Mouse (Mus musculus): ENCODE data around the gene Thra.

Thra gene

GRCm38 (mm10) chr11:98745932-98746853 lies 5.8 kb downstream of the Thra start:
- DNase-seq (ENCODE audit: low read depth) = no peak

DNA sequence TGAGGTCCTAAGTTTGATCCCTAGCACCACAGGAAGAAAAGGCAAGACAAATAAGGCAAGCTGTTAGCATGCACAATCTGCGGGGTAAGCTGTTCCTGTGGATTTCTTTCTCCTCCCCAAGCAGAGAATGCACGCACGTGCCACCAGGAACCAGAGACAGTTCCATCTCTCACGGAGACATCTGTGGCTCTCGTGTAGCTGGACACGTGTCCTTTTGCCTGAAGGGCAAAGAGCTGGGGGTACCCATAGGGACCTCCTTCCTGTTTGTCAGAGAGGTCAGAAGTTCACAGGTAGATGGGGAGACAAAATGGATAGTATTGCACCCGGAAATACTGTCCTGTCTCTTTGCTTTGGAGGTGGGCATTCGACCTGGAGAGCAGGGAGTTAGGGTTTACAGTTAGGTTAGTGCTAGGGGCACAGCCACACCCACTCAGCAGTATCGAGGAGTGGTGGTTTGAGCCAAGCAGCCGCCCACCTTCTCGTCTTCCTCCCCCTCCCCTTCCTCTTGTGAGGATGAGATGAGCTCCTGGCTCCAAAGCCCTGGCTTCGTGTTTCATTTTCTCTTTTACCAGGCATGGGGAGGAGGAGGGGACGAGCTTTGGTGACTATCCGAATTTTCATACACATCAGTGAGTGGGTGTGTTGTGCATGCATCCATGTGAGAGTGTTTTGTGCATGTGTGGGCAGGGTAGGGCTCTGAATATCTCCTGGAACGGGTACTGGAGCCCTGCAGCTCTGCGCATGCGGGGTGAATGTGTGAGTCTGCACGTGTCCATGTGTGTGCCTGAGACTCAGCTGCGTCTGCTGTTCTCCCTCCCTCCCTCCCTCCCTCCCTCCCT lies 6.6 kb downstream of the Thra start:
- DNase-seq (ENCODE audit: low read depth) = peak; percentile 76

GRCm38 (mm10) chr11:98747804-98748505 lies 7.5 kb downstream of the Thra start:
- no peak for DNase-seq (ENCODE audit: low read depth)

GRCm38 (mm10) chr11:98748506-98749416 lies 8.3 kb downstream of the Thra start:
- DNase-seq (ENCODE audit: low read depth) = no peak

- DNase-seq (ENCODE audit: low read depth) = no peak
Observed at GRCm38 (mm10) chr11:98749716-98750115, 9.3 kb downstream of the Thra start.

DNA sequence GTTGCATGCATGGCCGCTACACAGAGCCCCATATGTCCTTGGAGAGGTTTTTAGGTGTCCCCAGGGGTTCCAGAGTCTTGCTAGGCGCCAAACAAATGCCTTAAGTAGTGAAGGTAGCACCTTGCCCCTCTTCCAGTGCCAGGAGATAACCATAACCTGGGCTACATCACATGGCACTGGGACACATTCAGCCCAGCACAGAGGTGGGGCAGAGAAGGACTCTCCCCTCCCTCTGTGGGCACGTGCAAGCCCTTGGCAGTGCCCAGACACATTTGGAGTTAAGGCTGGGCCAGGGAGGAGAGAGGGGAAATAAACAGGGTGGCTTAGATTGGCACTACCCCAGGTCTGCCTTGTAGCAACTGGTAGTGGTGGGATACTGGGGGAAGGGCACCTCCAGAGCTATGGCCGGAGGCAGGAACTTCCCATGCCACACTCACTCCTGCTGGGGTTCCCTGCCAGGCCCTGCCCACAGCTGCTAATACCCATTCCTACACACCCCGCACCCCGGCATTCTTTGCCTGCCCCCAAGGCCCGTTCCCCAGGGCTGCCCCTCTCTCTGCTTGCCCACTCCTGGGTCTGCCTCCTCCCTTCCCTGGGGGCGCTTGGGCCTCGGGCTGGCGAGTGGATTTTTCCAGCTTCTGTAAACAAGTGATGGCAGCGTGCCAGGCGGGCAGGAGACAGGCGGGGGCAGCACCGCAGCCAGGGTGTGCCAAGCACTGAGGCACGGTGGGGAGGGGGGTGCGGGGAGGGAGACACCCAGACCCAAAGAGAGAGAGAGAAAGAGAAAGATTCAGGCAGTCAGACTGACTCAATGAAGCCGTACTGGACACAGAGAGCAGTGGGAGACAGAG lies 10.1 kb downstream of the Thra start:
- DNase-seq (ENCODE audit: low read depth) = no peak

- DNase-seq (ENCODE audit: low read depth) = no peak
Observed at GRCm38 (mm10) chr11:98751221-98751782, 10.9 kb downstream of the Thra start.

DNA sequence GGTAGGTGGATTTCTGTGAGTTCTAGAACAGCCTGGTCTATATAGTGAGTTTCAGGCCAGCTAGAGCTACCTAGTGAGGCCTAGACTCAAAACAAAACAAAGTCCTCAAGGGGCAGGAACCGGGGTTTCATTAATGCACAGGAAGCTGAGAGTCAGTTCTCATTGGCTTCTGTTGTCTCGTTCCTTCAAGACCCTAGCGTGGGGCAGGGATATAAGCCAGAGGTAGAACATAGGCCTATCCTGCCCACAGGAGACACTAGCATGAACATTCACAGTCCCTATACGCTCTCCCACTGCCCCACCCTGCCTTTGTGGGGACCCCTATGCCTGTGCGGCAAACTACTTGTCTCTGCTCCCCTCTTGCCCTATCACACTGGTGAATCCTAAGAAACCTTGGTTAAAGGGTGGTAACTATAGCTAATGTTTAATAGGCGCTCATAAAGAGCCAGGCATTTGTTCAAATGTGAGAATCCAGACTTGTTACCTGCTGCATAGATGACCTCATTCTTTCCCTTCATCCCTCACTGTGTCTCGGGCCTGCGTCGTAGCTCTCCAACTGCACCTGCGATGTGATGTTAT lies 12.2 kb downstream of the Thra start:
- DNase-seq (ENCODE audit: low read depth) = no peak

DNA sequence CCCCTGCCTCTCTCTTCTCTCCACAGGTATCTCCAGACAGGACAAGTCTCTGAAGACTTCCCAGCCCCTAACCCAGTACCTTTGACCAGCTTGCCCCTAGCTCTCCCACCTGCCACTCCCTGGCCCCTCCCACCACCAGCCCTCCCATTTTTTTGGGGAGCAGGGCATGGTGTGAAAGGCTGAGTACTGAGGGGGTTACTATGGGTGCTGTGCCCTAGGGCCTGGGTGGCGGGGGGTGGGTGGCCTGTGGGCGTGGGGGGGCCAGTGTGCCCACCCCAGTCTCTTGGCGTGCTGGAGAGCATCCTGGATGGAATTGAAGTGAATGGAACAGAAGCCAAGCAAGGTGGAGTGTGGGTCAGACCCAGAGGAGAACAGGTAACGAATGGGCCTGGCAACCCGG lies 12.8 kb downstream of the Thra start:
- no peak for DNase-seq (ENCODE audit: low read depth)

DNA sequence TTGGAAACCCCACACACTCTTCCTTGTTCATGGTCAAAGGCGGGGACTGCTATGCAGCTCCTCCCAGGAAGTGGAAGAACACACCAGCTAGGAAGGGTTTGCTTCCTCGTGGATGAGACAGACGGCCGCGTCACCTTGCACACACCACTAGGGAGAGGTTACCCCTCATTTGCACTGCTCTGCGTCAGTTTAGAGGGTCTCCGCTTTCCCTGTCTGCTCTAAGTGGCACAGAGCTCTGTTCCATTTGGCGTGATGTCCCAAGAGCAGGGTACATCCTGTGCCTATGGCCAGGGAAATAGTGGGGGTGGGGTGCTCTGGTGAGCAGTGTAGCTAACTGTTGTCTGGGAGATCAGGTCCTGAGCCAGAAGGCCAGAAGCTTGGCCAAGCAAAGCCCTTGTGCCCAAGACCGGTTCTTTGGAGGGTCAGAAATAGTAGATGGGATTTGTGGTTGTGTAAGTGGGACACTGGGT lies 13.7 kb downstream of the Thra start:
- no peak for DNase-seq (ENCODE audit: low read depth)

DNA sequence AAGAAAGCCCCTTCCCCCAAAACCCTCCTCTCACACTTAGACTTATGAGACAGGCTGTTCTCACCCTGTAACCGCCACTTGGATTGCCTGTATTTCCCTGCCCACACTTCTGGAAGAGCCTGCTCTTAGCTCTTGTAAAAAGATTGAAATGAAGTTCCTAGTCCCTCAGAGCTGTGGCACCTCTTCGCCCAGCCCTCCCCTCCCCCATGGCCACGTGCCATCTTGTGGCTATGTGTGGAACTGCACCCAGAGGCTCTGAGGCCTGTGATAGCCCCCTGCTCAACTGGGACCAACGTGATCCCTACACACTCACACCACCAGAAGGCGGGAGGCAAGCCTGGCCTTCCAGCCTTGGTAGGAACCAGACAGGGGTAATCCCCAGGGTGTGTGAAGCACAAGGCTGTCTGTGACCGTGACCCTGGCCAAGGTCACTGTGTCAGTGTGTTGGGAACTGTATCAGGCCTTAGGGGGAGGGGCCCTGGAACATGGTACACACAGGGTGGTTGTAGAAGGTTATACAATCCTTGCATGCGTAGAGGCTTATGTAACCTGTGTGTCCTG lies 14.3 kb downstream of the Thra start:
- peak; percentile 78 for DNase-seq (ENCODE audit: low read depth)

DNA sequence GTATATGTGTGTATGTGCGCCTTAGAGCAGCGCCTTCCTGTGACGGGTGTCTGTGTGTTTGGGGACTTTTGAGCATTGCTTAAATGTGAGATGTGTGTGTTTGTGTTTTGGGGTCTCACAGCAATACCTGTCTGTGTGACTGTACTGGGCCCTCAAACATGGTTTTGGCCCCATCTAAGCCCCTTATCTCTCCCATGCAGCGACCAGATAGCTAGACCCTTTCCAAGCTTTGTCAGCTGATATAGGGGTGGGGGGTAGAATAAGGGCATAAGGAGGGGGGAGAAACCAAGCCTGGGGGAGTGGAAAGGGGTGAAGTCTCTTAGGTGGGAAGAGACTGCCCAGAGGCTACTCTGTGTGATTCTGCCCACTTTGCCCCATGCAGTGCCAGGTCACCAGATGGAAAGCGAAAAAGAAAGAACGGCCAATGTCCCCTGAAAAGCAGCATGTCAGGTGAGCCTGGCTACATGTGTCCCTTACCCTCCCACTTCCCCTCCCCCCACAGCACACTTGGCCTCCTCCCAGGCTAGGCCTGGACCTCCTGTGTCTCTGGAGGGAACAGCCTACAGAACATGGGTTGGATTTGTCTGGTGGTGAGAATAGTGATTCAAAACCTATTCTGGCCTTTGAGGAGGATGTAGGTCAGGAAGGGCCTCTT lies 15.4 kb downstream of the Thra start:
- DNase-seq (ENCODE audit: low read depth) = no peak

DNA sequence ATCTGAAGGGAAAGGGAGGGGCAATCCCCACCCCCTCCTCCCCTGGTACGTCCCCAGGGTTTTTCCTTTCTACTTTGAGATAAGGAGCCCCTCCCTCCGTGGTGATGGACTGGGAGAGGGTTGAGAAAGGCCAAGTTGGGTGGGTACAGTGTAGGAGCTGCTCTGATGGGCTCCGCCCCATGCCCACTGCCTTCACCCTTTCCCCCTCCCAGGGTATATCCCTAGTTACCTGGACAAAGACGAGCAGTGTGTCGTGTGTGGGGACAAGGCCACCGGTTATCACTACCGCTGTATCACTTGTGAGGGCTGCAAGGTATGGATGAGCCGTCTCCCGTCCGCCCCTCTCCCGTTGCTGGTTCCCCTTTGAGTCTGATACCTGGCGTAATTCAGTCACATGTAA lies 16.3 kb downstream of the Thra start:
- no peak for DNase-seq (ENCODE audit: low read depth)

DNA sequence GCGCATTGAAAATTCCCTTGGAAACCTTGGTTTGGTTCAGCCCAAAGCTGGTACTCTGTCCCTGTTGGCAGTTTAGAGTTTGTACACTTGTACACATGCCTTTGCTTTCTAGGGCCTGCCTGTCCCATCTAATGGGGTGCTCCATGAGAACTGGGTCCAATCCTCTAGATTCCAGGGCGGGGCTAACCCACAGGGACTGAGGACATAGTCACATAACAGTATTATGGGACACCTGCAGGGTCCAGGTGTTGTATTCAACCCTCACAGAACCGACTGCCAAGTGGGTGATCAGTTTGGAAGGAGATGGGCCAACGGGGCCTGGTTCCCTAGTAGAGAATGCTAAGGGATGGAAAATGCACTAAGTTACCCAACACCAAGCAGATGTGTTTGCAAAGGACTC lies 21.5 kb downstream of the Thra start:
- DNase-seq (ENCODE audit: low read depth) = no peak

DNA sequence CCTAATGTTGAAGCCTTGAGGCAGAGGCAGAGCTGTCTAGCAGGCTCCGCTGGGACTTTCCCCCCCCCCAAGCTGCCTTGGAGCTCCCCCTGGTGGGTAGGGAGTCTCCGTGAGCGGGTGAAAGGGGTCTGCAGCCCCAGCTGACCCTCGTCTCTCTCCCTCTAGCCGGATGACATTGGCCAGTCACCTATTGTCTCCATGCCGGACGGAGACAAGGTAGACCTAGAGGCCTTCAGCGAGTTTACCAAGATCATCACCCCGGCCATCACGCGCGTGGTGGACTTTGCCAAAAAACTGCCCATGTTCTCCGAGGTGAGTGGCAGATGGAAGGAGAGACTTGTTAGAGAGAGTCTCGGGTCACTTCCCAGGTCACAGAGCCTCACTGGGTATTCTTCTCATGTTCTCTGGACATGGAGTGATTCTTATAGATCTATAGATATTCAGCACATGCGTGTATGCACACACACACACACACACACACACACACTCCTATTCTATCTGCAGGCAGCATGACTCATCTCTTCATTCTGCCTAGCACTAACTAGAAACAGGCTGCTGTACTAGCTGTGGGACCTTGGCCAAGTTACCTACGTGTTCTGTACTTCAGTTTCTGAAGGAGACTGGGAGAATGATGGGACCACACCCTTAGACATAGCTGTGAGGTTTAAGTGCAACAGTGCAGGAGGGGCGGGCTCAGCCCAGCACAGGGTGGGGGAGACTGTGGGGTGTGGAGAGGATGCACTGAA lies 22.5 kb downstream of the Thra start:
- DNase-seq (ENCODE audit: low read depth) = no peak

- DNase-seq (ENCODE audit: low read depth) = no peak
Observed at GRCm38 (mm10) chr11:98763502-98763861, 23.0 kb downstream of the Thra start.

DNA sequence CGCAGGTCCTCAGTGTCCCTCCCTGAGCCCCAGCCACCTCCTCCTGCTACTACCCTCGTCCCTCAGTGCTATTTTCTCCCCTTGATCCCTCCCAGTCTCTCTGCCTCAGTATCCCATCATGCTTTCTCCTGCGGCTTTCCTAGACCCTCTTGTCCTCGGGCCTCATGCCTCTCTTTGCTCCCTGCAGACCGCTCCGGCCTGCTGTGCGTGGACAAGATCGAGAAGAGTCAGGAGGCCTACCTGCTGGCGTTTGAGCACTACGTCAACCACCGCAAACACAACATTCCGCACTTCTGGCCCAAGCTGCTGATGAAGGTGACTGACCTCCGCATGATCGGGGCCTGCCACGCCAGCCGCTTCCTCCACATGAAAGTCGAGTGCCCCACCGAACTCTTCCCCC lies 23.7 kb downstream of the Thra start:
- DNase-seq (ENCODE audit: low read depth) = no peak

GRCm38 (mm10) chr11:98764746-98765145 lies 24.3 kb downstream of the Thra start:
- DNase-seq (ENCODE audit: low read depth) = no peak
